Mouse (Mus musculus) cerebellum, adult 11 months (tissue): Measurements from ENCODE around the gene Atp13a5.

Experiments
- DNase-seq: peaks from one replicate; pipeline ENCODE4 v3.0.0; 2022

Gene Atp13a5

DNA sequence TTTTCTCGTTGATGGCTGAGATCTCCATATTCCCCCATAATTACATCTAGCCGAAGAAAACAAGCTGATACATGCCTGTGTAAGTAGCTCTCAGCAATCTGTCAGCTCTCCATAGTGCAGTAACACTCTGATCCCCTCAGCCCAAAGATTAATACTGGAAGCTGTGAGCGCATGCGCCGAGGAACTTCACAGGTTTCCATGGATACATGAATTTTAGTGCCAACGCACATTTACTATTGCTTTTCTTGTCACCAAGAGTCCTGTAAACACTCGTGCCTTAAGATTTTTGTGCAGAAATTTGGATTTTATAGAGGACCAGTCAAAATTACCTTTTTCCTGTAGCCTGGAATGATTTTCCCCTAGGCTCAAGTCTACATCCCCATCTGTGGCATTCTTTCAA lies 173.7 kb downstream of the Atp13a5 start:
- no peak for DNase-seq

DNA sequence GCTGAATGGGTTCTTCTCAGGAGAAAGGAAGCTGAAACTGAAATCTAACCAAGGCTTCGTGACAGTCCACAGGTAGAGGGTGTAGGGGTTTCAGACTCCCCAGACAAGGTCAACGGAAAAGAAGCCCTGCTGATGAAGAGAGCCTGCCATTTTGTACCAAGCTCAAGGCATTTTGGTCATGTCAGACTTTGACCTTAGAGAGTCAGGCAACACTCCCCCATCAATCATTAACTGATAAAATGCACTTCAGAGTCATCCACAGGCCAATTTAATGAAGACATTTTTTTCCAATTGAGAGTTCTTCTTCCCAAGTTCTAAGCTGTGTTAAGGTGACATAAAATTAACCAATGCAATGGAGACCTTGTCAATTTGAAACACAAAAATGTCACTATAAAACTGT lies 177.4 kb downstream of the Atp13a5 start:
- DNase-seq = no peak

DNA sequence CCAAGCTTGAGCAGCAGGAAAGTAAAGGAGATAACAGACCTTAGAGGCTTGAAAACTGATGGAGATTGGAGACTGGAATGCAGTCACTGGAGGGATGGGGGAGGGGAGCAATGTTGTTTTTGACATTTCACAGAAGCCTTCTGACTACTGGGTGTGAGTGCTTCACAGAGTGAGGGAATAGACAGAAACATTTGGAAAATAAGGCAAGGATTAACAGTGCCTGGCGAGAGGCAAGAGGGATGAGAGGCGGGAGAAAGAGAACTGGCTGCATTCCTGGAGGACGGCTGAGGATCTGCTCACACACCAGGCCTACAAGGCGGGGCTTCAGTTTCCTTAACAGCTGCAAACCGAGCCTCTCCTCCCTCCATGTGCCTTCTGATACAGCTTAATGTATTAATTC lies 180.1 kb downstream of the Atp13a5 start:
- DNase-seq = no peak

DNA sequence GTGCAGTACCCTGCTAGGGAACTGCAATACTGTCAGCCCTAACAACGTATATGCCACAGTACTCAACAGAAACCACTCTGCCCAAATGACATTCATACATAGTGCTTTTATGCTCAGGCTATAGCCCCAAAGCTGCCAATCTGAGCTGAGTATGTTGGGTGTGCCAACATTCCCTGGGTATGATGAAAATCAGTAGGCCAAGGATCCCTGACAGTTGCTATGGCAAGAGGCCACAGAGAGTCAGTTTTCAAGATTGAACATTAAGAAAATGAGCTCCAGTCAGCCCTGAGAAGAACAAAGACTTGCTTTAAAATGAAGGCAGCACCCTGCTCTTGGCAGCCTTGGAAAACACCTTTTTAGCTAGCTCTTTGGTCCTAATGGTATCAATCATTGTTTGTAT lies 183.4 kb downstream of the Atp13a5 start:
- no peak for DNase-seq

DNA sequence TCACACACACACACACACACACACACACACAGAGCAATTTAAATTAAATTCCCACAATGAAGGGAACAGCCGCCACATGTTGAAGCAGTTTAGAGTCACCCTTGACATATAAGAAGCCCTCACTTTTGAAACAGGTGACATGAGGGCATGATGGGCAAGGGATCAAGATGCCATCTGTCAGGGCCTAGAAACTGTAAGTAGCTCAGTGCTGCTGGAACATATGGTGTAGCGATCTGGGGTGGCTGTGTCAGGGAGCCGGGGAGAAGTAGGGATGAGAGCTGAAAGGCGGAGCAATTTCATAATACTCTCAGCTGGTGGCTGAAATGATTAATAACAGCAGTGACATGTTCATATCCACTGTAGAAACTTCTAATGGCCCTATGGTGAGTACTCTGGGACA lies 184.6 kb downstream of the Atp13a5 start:
- DNase-seq = peak; percentile 74

DNA sequence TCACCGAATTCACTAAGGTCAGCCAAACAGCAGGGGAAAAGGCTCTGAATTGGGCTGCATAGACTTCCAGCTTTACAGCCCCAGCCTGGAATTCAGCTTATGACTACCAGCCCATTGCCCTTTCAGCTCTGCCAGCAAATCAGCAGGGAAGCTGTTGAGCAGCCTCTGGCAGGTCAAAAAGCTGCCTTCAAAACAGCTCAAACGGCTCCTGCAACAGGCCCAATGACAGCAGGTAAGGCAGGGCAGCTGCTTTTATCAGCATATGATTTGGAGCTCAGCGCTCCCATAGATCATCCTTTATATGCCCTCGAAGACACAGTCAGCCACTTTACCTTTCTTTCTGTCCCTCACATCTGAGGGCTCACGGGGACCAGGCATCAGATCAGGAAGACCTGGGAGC lies 185.6 kb downstream of the Atp13a5 start:
- peak; percentile 57 for DNase-seq
